Mouse (Mus musculus) liver, adult 2 months (tissue): ENCODE data around the gene Rassf1. TPM values are rescaled to one million over a fixed set of nuclear protein-coding genes. Genes with fewer than 3 reads are reported as not detected.

Experiments
- DNase-seq: peaks from one replicate; pipeline ENCODE4 v3.0.0-alpha.2; 2011; ENCODE audit warnings: low read depth, low spot score; ENCODE audit errors: extremely low read depth
- H3K27ac ChIP-seq: fragments of 200-500 bp; replicated peaks from 2 replicates; pipeline ENCODE4 v1.5.1; 2012; ENCODE audit warnings: low read depth, mild to moderate bottlenecking, control low read depth, inconsistent platforms, low read length; ENCODE audit not compliant: insufficient read depth
- H3K27me3 ChIP-seq: fragments of 200-500 bp; 2 replicates; pipeline ENCODE4 v1.6.1; 2012; ENCODE audit warnings: mild to moderate bottlenecking, moderate library complexity, low read length, inconsistent platforms; ENCODE audit not compliant: control insufficient read depth, insufficient read depth
- H3K36me3 ChIP-seq: fragments of 200-500 bp; 2 replicates; pipeline ENCODE4 v1.6.1; 2012; ENCODE audit warnings: low read length, inconsistent platforms; ENCODE audit not compliant: control insufficient read depth, insufficient read depth
- H3K4me1 ChIP-seq: fragments of 200-500 bp; 2 replicates; pipeline ENCODE4 v1.6.1; 2011; ENCODE audit warnings: low read length; ENCODE audit not compliant: control insufficient read depth, insufficient read depth
- H3K4me3 ChIP-seq: fragments of 200-500 bp; 2 replicates; pipeline ENCODE4 v1.5.1; 2011; ENCODE audit warnings: low read depth, mild to moderate bottlenecking, control low read depth, low read length, moderate library complexity; ENCODE audit not compliant: insufficient read depth
- H3K79me2 ChIP-seq: fragments of 200-500 bp; 2 replicates; pipeline ENCODE4 v1.6.1; 2012; ENCODE audit warnings: inconsistent platforms, mild to moderate bottlenecking, low read length, moderate library complexity; ENCODE audit not compliant: control insufficient read depth, insufficient read depth
- H3K9ac ChIP-seq: fragments of 200-500 bp; 2 replicates; pipeline ENCODE4 v1.6.1; 2012; ENCODE audit warnings: low read depth, mild to moderate bottlenecking, control low read depth, inconsistent platforms, low read length
- CTCF ChIP-seq: fragments of 200-500 bp; IDR thresholded peaks from 2 replicates; pipeline ENCODE4 v1.5.1; 2011; ENCODE audit warnings: low read depth, low read length, control low read depth
- POLR2A ChIP-seq: fragments of 200-500 bp; IDR thresholded peaks from 2 replicates; pipeline ENCODE4 v1.6.1; 2011; ENCODE audit warnings: low read length, control low read depth; ENCODE audit not compliant: insufficient read depth; ENCODE audit errors: extremely low read depth
- WGBS: fragments of 180-500 bp; shearing (Covaris S2); methylation state at CpG from one replicate; pipeline ENCODE4 v1.1.7; 2018; 5-methylcytosine and 5-hydroxymethylcytosine counted together
- polyA plus RNA-seq: library from polyadenylated mRNA; depleted of rRNA; stranded (reverse); fragments of >200 nt; gene quantifications from 2 replicates; pipeline ENCODE4 v1.2.3, GENCODE M21; 2012; rRNA removed
- total RNA-seq: library from RNA; depleted of rRNA; stranded (reverse); fragments of >200 nt; gene quantifications from 2 replicates; pipeline ENCODE4 v1.2.3, GENCODE M21; 2014; rRNA removed

Gene Rassf1
- 6.0 and 6.6 TPM in 2 replicates for total RNA-seq
- polyA plus RNA-seq, result 5.0 and 7.0 TPM in 2 replicates

DNA sequence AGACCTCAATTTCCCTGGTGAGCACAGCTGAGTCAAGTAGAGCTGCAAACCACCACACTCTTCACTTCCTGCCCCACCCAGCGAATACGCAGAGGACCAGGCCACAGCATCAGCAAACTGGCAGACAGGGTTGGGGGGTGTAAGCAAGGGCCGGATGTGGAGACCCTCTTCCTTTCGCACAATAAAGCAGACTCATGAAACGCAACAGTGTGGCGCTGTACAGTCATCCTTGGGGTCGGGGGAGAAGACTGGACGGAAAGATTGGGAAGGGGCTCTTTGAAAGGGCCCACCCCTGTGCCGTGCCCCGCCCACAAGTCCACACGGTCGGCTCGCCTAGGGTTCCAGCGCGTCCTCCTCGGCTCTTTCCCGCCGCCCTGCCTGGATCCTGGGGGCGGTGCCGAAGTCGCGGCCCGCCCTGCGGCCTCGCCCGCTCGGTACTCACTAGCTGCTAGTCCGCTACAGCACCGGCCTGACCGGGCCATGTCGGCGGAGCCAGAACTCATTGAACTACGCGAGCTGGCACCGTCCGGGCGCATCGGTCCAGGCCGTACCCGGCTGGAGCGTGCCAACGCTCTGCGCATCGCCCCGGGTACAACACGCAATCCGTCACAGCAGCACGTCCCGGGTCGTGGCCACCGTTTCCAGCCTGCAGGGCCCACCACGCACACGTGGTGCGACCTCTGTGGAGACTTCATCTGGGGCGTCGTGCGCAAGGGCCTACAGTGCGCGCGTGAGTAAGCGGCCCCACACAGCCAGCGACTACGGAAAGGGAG lies at the start of gene Rassf1:
Gene Rassf1 (plus strand): TSS at position 439 of the 773 bp plus-strand sequence.
- Histone ChIP-seq H3K4me3 (peak within 1 kb of the TSS; percentile 58; the same call in 1 of the 2 replicates), H3K4me1 (peaks cover 17% of the 10 kb centered on the region; the same call in 1 of the 2 replicates), H3K27ac (no peak within 1 kb of the TSS), H3K9ac (peak within 1 kb of the TSS; percentile 59), H3K36me3 (no peaks in the 10 kb centered on the region), H3K79me2 (no peaks in the 10 kb centered on the region), H3K27me3 (no peaks in the 10 kb centered on the region)
- WGBS, result 5% methylated on average over 63 of the region's 63 CpGs
- peak; percentile 72 for DNase-seq
- TF ChIP-seq POLR2A (0 out of 2 replicates have a peak, but pooled peaks have one; percentile 8), CTCF (no peak)

DNA sequence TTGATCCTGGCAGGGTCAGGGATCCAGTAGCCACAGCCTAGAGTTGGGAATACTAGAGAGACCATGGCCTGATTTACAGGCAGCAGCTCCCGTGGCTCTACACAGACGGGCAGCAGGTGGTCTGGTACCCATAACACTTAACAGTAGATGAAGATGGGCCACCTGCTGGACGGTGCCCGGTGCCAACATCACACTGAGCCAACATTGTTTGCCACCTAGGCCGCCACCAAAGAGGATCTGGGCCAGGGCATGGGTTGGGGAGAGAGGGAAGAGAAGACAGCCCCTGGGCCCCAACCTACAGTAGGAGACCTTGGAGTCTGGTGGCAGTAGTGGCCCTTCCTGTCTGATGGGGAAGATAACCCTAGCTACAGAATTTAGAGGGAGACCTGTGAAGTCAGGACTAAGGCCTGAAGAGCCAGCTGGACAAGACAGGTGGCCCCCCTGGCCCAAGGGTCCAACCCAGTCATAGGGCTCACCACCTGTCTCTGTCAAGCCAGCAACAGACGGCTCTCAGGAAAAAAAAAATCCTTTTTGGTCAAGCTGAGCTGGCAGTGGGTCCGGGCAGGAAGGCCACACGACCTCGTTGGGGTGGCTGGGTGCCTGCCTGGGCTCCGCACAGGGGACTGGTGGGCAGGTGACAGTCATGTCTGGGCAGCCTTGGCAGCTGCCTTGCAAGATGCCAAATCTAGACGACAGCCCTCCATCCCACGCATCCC lies 49.1 kb upstream of the Rassf1 start:
- no peak for TF ChIP-seq POLR2A
- TF ChIP-seq CTCF, result no peak
- H3K79me2 ChIP-seq, result no peaks in the 10 kb centered on the region
- no peak overlapping the region for H3K27ac ChIP-seq
- WGBS, result 87% methylated on average over 12 of the region's 12 CpGs
- no peaks in the 10 kb centered on the region for H3K36me3 ChIP-seq
- H3K4me1 ChIP-seq, result no peaks in the 10 kb centered on the region
- no peak overlapping the region for H3K4me3 ChIP-seq
- no peaks in the 10 kb centered on the region for H3K27me3 ChIP-seq
- no peak for DNase-seq
- H3K9ac ChIP-seq, result no peak overlapping the region

DNA sequence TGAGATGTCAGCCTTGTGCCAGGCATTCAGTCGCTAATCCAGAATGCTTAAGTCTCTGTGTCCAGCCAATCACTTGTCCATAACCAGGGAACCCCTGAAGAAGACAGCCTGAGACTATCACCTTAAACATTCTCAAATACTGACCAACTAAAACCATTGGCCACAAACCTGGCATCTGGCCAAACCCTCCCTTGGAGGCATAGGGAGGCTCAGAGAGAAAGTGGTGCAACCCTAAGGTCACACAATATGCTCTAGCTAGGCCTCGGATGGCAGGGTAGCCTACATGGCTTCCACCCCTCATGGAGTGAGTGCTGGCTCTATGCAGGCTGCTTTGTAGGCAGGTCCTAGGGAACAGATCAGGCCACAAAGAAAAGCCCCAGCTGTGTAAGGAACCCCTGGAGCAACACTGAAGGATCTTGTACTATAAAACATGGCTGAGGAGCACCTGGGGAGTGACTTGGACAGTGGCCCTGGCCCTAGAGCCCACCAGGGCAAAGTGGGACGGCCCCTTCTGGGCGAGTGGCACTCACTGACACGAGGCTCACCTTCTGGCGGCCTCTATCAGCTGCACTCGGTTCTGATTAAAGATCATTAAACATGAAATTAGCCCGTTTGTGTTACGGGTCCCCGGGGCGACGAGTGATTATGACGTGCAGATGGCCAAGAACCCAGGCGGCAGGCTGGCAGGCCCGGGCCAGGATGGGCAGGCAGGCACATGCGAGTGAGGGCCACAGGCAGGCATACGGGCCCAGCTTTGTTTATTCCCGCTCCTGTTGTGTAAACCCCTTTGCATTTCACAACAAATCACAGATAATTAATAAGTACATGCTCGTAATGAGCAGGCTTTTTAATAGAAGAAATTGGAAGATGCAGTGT lies 46.5 kb upstream of the Rassf1 start:
- no peak for DNase-seq
- no peaks in the 10 kb centered on the region for H3K36me3 ChIP-seq
- TF ChIP-seq CTCF (no peak), POLR2A (no peak)
- no peak overlapping the region for H3K27ac ChIP-seq
- no peaks in the 10 kb centered on the region for H3K4me1 ChIP-seq
- no peak overlapping the region for H3K4me3 ChIP-seq
- no peaks in the 10 kb centered on the region for H3K79me2 ChIP-seq
- 84% methylated on average over 19 of the region's 19 CpGs for WGBS
- H3K9ac ChIP-seq, result no peak overlapping the region
- no peaks in the 10 kb centered on the region for H3K27me3 ChIP-seq

DNA sequence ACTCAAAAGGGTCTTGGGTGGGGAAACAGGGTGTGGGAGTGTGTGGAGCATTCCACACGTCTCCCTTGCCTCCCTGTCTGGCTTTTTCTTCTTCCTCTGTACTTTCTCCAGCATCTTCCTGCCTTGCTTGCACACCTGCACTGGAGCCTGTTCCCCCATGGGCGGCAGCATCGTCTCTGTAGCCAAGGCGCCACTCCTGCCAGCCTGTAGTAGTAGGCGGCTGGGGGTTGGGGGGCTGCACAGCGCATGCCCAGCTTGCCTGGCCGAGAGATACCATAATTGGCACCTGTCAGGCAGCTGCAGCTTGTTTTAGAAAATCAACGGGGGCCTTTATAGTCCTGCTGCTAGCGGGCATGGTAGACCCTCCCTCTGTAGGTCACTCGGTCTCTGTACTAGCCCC lies 43.1 kb upstream of the Rassf1 start:
- TF ChIP-seq CTCF (no peak), POLR2A (no peak)
- WGBS, result 54% methylated on average over 10 of the region's 10 CpGs
- no peaks in the 10 kb centered on the region for H3K27me3 ChIP-seq
- H3K79me2 ChIP-seq, result no peaks in the 10 kb centered on the region
- H3K4me1 ChIP-seq, result no peaks in the 10 kb centered on the region
- no peak overlapping the region for H3K4me3 ChIP-seq
- H3K9ac ChIP-seq, result no peak overlapping the region
- H3K36me3 ChIP-seq, result no peaks in the 10 kb centered on the region
- H3K27ac ChIP-seq, result no peak overlapping the region
- no peak for DNase-seq

DNA sequence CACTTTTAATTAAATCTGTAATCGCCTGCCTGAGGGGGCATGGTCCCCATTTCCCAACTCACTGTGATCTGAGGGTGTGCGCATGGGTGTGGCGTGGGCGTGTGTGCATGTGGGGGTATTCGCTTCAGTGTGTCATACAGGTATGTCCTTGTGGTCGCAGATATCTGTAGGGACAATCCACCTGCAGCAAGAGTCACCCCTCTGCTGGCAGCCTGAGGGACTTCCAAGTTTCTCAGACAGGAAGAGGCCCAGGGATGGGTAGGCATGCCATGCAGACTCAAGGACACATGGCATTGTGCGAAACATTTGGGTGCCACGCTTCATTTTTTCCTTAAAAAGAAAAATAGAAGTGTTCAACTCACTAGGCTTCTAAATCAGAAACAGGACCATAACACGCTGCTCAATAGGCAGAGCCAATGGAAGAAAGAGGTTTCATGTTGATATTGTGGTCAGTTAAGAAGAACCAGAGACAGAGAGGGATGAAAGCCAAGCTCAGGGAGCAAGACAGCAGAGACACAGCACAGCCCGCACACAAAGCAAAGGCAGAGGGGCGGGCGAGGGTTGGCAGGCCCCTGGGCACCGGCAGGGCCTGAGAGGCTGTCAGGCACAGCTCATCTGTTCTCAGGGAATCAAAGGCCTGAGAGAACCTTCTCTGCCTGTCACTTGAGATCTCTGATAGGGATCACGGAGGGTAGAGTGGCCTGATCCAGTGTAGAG lies 40.8 kb upstream of the Rassf1 start:
- DNase-seq, result no peak
- no peaks in the 10 kb centered on the region for H3K36me3 ChIP-seq
- H3K4me3 ChIP-seq, result no peak overlapping the region
- no peaks in the 10 kb centered on the region for H3K79me2 ChIP-seq
- TF ChIP-seq POLR2A, result no peak
- no peak for TF ChIP-seq CTCF
- no peak overlapping the region for H3K27ac ChIP-seq
- no peak overlapping the region for H3K9ac ChIP-seq
- 83% methylated on average over 14 of the region's 14 CpGs for WGBS
- no peaks in the 10 kb centered on the region for H3K4me1 ChIP-seq
- H3K27me3 ChIP-seq, result no peaks in the 10 kb centered on the region
